Mouse (Mus musculus) mature B cell (primary cell): ENCODE data around the gene Becn1.

ENCODE experiments used
- in situ Hi-C: fragments of 300-500 bp; cut with MboI; formaldehyde crosslinking; loops from 2 replicates; pipeline ENCODE4 v1.14.3; 2019

Gene Becn1

DNA sequence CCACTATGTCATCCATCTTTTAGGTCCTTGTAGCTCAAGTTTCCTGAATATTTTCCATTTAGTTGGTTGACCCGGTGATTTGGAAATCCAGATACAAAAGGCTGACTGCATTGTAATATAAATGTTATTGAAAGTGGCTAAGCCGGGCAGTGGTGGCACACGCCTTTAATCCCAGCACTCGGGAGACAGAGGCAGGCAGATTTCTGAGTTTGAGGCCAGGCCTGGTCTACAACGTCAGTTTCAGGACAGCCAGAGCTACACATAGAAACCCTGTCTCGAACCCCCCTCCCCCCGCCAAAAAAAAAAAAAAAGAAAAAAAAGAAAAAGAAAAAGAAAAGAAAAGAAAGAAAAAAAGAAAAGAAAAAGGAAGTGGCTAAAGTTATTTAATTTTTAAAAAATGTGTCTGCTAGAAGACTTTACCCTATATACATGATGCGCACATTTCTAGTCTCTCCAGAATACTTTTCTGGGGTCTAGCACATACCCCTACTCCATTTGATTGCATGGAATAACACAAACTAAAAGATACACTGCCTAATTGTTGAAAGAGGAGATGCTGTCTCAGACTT is 13.1 kb upstream of the Becn1 start:
- in situ Hi-C loops = no loop called here

DNA sequence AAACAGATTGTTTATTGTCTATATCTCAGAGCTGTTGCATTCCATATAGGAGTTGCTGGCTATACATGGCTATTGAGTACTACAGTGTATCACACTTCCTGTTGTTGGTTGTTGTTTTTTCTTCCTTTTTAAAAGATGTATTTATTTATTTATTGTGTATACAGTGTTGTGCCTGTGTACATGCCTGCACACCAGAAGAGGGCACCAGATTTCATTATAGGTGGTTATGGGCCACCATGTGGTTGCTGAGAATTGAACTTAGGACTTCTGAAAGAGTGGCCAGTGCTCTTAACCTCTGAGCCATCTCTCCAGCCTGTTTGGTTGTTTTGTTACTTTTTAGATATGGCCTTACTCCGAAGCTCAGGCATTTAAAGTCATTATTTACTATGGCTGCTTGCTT is 12.5 kb upstream of the Becn1 start:
- in situ Hi-C loops = no loop called here

DNA sequence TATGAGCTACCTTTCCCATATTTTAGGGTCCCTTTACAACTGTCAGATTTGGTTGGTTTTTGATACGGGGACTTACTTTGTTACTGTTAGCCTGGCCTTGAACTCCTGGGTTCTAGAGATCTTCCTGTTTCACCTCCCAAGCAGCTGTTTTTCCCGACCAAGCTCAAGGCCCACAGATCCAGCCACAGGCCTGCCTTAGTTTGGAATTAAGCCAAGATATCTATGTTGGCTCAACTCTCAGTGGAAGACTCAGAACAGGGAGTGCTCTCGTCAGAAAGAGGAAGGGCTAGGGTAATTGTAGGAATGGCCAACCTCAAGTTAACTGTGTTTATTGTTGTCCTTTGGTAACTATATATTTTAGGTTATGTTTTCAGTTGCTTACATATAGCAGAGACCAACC is 10.1 kb upstream of the Becn1 start:
- in situ Hi-C loops = no loop called here

DNA sequence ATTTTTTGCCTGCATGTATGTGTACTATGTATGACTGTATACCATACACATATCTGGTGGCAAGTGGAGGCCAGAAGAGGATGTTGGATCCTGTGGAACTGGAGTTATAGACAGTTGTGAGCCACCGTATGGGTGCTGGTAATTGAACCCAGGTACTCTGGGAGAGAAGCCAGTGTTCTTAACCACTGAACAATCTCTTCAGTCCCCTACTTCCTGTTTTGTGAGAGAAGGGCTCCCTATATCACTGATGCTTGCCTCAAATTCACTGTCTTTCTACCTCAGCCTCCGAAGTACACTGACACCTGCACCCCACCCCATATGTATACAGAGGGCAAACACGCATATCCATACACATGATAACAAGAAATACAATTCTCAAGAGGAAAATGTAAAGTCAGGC is 9.0 kb upstream of the Becn1 start:
- in situ Hi-C loops = no loop called here

DNA sequence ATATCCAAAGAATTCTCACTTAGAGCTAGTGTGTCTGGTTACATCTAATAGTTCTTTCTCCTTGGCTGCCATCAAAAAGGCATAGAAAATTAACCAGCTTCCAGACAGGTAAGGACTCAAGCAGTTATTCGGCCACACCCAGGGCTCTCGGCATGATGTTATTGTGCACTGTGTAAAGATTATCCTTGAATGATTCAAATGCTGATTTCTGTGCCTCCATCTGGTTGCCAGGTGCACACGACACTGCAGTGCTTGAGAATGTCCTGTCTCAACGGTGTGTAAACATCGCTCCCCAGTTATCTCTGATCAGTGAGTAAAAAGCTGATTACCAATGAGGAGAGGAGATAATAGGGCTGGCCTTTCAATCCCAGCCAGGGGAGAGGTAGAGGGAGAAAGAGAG is 5.7 kb upstream of the Becn1 start:
- in situ Hi-C loops = no loop called here

DNA sequence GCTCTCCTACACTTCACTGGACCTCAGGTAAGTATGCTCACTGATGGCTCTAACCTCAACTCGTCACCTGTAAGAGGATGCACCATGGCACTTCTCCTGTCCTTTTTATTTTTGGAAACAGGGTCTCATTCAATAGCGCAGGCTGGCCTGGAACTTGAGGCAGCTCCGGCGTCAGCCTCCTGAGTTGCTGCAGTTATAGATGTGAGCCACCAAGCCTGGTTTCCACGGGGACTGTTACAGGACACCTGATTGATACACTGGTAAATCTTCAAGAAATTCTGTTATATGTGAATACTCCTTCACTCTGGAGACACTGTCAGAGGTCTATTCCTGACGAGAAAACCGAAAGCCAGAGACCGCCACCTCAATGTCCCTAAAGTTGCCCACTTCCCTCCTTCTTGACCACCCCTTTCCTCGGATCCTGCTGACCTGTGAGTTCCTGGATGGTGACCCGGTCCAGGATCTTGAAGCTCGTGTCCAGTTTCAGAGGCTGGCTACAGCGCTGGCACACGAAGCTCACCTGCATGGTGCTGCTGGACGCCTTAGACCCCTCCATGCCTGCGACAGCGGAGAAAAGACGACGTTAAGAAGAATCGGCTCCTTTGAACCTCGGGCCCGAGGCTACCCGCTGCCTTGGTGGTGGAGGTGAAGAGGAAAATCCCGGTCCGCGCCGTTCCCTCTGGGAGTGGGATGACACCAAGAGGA is 635 bp downstream of the Becn1 start:
- in situ Hi-C loops = no loop called here

DNA sequence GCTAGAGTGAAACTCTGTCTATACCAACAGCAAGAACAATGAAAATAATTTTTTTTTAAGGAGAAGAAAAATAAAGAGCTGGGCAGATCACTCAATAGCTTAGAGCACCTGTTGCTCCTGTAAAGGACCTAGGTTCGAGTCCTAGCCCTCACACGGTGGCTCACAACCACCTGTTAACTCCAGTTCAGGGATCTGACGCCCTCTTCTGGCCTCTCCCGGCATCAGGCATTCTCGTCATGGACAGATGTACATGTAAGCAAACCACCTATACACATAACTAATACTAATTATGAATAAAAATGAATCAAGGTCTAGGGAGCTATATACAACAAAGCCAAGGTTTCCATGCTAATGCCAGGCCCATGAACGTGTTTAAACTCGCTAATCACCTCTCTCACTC is 1.2 kb downstream of the Becn1 start:
- in situ Hi-C loops = no loop called here

DNA sequence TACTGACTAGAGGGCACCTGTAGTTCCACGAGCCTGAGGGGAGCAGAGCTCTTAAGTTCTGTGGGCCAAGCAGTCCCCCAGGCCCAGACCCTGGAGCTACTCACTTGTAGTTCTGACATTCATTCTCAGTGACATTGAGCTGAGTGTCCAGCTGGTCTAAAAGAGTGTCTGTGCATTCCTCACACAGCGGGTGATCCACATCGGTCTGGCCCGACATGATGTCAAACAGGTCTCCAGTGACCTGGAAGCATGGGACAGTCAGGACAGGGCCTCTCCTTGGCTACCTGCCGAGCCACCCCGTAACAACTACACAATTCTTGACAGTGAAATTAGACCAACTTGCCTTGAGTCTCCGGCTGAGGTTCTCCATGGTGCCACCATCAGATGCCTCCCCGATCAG is 6.9 kb downstream of the Becn1 start:
- in situ Hi-C loops = no loop called here

DNA sequence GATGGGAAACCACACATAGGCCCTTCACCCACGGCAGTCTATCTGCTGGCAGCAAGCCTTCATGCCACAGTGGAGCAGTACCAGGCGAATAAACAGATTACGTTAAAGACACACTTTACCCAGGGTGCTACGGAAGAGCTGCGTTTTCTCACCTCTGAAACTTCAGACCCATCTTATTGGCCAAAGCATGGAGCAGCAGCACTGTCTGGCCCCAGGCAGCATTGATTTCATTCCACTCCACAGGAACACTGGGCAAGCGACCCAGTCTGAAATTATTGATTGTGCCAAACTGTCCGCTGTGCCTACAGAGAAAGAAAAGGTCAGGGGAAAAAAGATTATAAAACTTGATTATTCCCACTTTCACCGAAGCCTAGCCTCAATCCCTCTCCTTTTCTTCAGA is 10.9 kb downstream of the Becn1 start:
- in situ Hi-C loops = no loop called here

DNA sequence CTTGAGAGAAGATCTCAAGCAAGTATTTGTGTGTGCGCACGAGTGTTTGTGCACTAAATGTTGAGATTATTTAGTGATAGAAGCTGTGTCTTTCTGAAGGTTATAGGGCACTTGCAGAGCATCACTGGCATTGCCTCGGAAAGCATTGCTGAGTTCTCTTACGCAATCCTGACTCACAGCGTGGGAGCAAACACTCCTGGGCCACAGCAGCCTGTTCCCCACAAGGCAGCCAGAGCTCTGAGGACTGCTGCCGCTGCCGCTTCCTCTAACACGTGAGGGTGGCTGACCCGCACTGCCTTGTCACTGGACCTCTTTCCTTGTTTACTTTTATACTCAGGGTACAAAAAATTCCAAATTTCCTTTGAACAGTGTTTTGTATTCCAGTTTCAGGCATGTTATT is 14.8 kb downstream of the Becn1 start:
- in situ Hi-C loops = no loop called here

DNA sequence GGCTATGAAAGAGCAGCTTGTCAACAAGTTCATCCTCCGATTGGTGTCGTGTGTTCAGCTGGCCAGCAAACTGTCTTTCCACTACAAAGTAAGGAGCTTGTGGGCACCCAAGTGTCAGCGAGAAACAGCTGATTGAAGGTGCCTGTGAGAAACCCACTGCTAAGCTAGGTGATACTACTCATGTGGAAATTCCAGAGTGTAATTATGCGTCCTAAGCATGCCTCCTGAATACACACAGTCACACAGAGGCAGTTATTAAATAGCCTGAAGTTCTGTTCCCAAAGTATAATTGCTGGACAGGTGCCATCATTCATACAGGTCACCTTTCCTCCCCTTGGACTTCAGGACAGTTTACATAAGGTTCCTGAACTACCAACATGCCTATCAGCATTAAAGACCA is 18.3 kb downstream of the Becn1 start:
- in situ Hi-C loops = no loop called here

DNA sequence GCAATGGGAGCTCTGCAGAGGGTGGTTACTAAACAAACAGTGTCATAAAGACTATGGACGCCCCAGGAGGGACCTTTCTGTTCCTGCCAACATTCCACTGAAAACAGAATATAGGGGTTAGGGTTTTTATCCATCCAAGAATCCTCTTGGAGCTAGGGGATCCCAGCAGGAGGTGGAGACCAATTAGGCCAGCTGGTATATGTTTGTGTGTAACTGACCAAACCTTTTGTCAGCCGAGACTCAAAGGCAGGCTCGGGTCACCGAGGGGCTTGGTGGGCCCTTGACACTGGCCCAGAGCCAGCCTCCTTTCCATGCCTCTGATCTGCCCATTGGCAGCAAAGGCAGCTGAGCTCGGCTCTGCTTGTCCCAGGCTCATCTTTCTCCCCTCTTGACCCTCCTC is 19.2 kb downstream of the Becn1 start:
- in situ Hi-C loops = no loop called here

DNA sequence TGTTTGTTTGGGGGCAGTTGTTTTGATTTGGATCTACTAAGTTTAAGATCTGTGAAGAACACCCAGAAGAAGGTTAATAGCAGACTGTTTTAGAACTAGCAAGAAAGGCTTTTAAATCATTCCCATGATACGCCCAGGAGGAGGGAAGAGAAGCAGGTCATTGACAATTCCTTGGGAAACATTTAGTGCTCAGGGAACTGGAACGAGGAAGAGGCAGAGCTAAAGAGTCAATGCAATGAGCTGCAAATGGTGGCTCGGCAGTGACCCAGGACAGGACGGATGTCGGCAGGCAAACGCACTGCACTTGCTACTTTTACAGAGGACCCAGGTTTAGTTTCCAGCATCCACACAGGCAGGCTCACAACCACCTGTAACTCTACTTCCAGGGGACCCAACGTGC is 21.2 kb downstream of the Becn1 start:
- in situ Hi-C loops = no loop called here

DNA sequence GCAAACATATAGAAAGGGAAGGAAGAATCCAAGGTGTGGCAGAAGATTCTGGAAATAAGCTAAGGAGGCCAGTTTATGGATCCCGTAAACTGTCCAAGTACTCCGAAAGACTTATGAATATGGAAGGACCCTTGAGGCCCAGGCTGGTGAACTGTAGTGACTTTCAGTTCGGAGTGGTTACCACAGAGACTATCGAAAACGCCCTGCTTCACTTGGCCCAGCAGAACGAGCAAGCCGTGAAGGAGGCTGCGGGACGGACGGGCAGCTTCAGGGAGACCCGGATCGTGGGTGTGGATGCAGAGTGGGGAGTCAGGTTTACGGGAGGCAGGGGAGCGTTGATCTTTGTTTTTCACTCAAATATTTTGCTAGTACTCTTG is 22.9 kb downstream of the Becn1 start:
- in situ Hi-C loops = no loop called here

DNA sequence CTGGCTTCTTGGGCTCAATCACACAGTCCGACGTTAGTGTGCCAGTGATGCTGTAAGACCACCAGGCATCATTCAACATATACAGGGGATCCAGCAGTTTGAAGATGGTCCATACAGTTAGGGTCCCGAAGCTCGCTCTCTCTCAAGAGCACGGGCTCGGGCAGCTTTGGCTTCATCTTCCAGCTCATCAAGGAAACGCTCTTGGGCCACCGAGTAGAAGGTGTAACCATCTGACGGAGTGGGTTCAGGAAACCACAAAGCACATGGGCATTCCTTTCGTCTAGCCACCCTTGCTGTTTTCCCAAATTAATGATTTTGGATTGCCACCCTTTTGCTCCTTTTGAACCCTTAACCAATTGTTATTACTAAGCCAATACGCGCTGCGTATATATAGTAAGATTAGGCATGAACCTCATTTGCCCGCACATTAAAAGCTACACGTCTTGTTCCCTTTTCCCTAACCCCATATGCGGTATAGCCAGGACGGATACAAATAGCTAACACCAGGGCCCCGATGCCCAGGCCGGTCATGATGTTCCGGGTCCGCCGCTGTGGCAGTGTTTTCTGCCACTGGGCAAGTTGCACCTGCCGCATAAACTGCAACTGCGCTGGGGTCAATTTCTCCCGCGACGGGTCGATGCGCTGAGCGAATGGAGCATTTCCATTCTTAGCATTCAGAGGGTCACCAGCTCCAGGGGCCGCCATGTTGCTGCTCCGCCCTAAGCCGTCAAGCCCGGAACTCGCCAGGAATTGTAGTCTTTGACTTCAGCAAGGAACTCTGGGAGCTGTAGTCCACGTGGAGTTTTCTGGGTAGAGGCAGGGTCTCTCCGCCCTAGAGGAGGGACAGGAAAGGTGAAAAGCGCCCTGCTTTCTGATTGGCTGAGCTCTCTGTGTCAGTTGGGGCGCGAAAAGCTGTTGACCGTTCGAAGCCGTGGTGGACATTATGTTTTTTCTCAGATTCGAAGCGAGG is 23.6 kb downstream of the Becn1 start, which contains the start of the genes Cntd1 and Coa3:
Gene Cntd1 (plus strand): TSS at position 790 of the 970 bp plus-strand sequence.
Gene Coa3 (minus strand): TSS at position 892 of the 970 bp plus-strand sequence.
- in situ Hi-C loops = no loop called here

DNA sequence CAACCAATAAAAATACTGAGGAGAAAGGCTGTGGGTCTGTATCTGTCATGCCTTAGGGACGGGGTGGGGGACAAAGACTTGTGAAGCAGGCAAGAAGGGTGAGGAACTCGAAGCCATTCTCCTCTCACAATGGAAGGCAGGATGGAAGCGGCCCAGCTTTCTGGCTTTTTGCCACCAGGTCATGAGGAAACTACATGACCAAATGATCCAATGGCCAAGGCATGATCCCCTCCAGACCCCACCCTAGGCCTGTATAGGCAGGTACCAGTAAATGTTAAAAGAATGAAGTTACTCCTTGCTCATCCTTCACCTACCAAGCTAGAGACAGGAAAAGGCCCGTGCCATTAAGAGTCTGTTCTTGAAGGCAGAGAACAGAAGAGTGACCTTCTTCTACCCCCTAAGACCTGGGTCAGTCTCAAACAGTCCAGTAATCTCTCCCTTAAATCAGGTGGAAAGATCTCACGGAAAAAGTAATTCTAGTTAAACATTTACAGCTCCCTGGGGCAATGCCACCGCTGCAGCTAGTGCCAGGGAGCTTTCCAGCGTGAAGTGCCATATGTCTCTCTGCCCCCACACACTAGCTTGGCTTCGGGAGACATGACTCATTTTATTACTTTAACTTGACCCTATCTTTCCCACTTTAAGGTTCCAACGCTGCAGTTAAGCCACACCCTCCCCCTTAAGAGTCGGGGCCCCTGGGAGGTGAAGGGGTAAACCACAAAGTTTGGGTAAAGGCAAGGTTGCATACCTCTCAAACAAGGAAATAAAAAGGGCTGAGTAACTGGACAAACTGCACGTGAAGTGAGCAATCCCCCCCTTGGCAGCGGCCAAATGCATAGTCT is 24.5 kb downstream of the Becn1 start:
- in situ Hi-C loops = no loop called here

DNA sequence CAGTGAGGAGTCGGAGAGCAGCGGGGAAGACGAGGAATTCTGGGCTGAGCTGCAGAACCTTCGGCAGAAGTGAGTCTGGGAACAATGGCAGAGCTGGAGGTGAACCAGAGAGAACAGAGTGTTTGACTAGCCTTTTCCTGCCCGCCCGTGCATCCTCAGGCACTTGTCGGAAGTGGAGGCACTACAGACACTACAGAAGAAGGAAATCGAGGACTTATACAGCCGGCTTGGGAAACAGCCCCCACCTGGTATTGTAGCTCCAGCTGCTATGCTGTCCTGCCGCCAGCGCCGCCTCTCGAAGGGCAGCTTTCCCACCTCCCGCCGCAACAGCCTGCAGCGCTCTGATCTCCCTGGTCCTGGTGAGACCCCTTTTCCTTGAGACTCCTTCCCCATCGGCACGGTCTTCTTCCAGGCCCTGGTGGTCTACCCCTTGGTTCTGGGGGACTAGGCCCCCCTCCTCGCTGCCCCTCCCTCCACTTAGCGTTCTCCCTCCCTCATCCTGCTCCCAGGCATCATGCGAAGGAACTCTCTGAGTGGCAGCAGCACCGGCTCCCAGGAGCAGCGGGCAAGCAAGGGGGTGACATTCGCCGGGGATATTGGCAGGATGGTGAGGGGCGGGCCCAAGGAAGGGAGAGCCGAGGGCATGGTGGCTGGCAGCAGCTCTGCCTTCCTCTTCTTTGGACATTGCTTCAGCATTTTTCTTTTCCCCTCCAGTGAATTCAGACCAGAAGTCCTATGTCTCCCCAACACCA is 25.6 kb downstream of the Becn1 start:
- in situ Hi-C loops = no loop called here

DNA sequence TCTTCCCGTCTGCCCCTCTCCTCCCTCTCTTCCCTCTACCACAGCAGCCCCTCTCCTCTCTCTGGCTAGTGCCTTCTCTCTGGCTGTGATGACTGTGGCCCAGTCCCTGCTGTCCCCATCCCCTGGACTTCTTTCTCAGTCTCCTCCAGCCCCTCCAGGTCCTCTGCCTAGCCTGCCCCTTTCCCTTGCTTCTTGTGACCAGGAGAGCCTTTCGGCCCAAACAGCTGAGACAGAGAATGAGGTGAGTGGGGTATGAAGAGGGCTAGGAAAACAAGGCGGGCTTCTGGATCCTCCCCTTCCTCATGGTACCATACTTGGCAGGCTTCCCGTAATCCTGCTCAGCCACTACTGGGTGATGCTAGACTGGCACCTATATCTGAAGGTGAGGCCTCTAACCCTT is 26.8 kb downstream of the Becn1 start:
- in situ Hi-C loops = no loop called here

DNA sequence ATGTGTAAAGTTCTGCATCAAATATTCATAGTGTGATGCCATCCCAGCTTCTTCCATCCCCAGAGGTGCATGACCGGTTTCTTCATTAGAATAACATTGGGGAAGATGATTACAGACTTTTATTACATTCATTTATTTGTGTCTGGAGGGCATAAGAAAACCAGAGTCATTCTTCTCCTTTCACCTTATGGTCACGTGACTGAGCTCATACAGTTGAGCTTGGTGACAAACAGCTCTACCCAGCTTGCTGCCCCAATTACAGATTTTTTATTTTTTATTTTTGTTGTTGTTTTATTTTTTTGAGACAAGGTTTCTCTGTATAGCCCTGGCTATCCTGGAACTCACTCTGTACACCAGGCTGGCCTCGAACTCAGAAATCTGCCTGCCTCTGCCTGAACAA is 29.6 kb downstream of the Becn1 start:
- in situ Hi-C loops = no loop called here

DNA sequence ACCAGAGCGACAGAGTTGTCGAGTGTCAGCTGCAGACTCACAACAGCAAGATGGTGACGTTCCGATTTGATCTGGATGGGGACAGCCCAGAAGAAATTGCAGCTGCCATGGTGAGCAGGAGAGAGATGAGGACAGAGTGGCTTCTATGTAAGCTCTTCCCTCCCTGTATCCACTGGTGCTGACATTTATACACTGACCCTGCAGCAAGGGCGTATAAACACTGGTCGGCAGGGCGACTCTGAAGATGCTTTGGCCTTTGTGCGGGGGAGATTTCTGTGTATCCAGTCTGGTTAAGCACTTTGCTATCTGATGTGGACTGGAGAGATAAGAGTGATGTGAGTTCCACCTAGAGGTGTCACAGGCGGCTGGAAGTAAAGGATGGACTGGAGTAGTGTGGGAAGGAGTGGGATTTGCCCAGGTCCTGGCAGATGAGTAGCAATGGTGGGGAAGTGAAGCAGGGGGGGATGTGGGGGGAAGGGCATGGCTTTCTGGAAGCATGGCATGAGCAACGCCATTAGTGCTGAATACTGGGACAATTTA is 32.4 kb downstream of the Becn1 start:
- in situ Hi-C loops = no loop called here

DNA sequence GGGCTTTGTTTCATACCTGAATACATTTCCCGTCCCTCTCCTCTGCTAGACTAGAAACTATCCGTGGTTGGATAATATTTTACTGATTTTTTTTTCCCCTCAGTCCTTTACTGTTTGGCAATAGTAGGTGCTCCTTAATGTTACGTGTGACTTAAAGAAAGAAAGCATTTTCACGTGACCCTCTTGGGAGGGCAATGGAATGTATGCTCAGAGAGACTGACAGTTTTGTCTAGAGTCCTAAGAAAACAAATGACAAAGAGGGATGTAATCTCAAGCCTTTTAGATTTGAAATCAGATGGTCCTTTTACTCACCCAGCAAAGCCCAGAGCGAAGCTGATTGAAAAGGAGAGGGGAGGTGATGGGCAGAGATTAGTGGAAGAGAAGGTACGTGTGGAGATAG is 36.2 kb downstream of the Becn1 start:
- in situ Hi-C loops = no loop called here
